Mouse (Mus musculus) right cerebral cortex, postnatal 10 days (tissue): Measurements from ENCODE around the gene Arhgap22.
A peak's percentile ranks its signal among the peaks of the same experiment; 100 is the strongest.

ENCODE experiments used
- DNase-seq, 2 experiments: peaks; one replicate each; pipeline ENCODE4 v3.0.0; 2021; ENCODE audit warnings: low spot score in 2 of 2

The Arhgap22 gene

DNA sequence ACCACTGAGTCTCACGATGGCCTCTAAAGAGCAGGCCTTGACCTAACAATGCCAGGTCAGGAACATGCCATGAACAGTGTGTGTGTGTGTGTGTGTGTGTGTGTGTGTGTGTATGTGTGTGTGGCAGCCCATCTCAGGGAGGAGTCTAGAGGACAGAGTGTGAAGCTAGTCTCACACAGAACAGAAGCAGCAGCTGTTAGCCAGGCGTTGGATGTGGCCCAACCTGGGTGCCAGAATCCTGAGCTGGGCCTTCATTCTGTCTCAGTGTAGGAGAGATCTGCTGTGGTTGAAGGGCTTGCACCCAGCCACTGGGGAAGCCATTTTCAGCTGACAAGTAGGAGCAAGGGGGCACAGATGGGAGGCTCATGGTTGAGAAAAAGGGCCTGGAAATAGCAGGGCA is 64.5 kb downstream of the Arhgap22 start:
- no peak for DNase-seq

DNA sequence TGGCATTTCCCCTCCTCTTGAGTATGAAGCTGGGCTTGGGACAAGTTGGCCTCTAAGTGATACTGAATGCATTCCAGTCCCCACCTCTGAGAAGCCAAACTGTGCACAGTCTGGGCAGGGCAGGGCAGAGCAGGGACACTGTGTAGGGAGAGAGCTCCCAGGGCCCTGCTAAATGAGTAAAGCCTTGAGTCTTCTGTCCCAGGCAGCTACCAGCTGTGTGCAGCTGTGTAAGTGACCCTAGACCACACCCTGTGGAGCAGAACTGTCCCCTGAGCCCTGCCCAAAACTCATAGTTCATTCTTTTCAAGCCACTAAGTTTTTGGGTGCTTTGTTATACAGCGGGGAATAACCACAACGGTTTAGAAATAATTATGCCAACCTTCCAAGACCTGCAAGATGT is 67.1 kb downstream of the Arhgap22 start:
- DNase-seq, result no peak

DNA sequence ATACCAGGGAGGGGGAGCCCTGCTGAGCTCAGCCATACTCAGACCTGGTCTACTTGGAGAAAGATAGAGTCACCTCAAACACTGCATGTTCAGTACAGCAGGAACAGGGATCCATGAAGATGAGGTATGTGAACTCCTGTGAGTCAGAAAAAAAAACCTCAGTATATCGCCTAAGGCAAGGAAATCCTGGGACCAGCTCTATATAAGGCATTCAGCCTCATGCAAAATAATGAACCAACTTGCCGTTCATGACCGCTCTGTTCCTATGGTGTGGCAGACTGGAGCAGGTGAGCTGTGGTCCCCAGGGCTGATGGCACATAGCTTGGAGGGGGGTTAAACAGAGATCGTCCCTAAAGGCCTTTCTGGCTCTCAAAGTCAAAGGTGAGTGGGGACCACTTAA is 68.6 kb downstream of the Arhgap22 start:
- DNase-seq, result no peak

DNA sequence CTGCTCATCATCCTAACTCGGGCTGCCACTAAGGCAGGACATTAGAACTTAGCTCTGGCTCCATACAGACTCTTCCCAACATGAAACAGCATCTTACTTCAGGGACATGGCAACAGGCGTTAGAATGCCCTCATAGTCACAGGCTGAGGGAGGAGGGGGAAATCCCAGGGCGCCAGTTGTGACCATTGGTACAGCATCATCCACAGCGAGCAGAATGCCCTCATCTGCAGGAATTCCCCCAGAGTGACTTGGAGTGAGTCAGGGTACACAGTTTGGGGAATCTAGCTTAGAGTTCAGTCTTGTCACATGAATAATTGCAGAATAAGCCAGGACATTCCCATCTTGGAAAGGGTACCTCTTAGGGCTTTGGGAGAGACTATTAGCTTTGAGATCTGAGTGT is 74.1 kb downstream of the Arhgap22 start:
- DNase-seq, result no peak

- DNase-seq, result no peak
These were observed 76.2 kb downstream of the Arhgap22 start for GRCm38 (mm10) chr14:33290038-33290437.

- no peak for DNase-seq
These were observed 80.7 kb downstream of the Arhgap22 start for GRCm38 (mm10) chr14:33294488-33294887.

DNA sequence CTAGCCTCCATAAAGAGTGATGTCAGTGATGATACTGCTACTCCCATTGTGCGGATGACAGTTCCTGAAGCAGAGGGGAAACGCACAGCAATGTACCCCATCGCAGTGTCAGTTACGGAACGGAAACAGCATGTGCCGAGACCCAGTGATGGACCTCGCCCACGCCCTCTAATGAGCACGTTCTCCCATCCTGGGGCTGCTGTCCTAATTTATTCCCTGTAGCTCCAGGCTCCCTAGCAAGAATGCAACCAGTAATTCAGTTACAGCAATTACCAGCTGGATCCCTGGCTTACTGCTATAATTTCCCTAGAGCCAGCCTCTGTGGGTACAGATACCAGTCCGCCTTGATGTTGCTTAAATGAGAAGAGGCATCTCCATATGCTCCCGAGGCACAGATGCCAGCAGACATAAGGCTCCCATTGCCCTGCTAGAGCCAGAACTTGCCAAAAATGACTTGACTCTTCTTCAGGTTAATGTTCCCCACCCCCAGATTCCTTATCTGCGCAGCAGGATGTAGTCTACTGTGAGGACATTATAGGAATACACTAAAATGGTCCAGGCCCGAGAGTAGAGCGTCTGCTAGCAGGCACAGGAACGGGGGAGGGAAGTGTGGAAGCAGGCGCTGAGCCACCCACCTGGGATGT is 83.0 kb downstream of the Arhgap22 start:
- peak; percentile 59 to 89 for DNase-seq

GRCm38 (mm10) chr14:33300591-33300990 is 86.8 kb downstream of the Arhgap22 start:
- no peak for DNase-seq

DNA sequence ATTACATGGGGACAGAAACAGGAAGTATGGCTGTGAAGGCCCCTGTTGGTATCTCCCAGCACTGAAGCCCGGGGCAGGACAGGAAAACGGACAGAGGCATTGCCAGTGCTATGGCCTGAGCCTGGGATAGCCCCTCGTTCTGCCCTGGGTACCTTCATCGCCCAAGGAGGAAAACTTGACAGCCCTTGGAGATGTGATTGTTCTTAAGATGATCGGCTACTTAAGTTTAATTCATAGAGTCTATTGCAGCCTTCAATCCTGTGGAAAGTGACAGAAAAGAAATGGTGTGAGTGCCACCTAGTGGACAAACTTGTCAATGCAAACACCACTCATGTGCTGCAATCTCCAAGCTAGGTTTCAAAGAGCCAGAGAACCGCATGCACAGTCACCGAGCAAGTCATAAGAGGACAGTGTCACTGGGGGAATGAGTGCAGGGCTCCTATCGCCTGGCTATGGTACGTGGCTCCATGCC is 89.6 kb downstream of the Arhgap22 start:
- peak; percentile 88 to 91 for DNase-seq

GRCm38 (mm10) chr14:33305645-33306281 is 91.9 kb downstream of the Arhgap22 start:
- DNase-seq, result no peak

DNA sequence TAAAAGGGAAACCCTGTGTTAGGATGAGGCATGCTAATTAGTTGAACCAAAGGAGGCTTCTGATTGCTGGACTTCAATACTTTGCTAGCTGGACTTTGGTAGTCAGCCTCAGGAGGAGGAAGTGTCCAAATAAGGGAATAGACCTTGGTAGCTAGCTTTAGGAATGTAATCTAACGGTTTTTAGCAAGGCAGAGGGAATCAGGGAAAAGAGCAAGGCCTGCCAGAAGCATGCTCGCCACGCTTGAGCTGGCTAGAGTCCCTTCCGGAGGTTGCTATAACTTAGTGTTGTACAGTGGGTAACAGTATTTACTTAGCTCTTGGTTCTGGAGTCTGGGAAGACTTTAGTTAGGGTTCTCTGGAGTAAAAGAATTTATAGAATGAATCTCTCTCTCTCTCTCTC is 96.9 kb downstream of the Arhgap22 start:
- no peak for DNase-seq

GRCm38 (mm10) chr14:33312309-33312708 is 98.5 kb downstream of the Arhgap22 start:
- no peak for DNase-seq

- DNase-seq, result peak; percentile 75 to 80
These were observed 99.8 kb downstream of the Arhgap22 start for GRCm38 (mm10) chr14:33313624-33314023.

GRCm38 (mm10) chr14:33314160-33314559 is 100.3 kb downstream of the Arhgap22 start:
- DNase-seq, result no peak

- no peak for DNase-seq
These were observed 101.3 kb downstream of the Arhgap22 start for GRCm38 (mm10) chr14:33315111-33315510.

GRCm38 (mm10) chr14:33315771-33316170 is 101.9 kb downstream of the Arhgap22 start:
- DNase-seq, result no peak

- DNase-seq, result no peak
These were observed 104.1 kb downstream of the Arhgap22 start for GRCm38 (mm10) chr14:33317946-33318345.

DNA sequence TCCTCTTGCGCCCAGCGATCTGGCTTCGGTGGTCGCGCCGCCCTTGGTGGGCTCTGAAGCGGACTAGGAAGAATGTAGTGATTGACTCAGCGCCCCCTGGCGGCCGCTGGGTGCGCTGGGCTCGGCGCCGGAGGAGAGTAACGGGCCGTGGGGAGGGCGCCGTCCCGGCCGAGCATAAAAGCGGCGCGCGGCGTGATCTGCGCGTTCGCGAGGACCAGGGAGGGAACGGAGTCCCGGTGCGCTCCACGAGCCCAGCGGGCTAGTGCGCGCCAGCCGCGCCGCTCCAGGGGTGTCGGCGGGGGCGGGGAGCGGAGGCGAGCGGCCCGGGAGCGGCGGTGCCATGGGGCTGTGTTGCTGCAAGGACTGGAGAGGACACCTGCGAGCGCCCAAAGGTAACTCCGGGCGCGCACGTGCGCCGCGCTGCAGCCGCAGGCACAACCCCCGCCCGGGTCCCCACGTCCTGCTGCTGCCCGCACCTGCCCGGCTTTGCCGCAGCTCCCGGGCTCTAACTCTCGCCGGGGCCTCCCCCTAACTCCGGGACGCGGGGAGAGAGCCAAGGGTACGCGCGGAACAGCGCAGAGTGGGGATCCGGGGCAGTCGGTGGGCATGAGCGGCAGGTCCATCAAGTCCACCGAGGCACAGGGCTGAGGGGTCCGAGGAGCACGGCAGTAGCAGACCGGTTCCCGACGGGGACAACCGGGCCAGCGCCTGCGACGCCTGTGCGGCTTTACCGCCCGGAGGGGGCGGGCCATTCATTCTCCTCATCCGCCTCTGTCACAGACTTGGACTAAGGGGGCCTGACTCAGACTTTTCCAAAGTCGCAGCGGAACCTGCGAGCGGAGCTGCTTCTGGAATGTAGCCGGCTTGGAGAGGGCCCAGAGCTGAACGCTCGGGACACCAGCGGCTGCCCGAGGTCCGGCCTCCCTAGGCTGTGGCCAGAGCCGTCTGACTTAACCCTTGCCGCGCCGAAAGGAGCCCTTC is 106.0 kb downstream of the Arhgap22 start:
- peak; percentile 72 to 82 for DNase-seq

GRCm38 (mm10) chr14:33320856-33321255 is 107.0 kb downstream of the Arhgap22 start:
- no peak for DNase-seq

- DNase-seq, result peak; percentile 63 to 80
These were observed 108.8 kb downstream of the Arhgap22 start for GRCm38 (mm10) chr14:33322661-33323088.

DNA sequence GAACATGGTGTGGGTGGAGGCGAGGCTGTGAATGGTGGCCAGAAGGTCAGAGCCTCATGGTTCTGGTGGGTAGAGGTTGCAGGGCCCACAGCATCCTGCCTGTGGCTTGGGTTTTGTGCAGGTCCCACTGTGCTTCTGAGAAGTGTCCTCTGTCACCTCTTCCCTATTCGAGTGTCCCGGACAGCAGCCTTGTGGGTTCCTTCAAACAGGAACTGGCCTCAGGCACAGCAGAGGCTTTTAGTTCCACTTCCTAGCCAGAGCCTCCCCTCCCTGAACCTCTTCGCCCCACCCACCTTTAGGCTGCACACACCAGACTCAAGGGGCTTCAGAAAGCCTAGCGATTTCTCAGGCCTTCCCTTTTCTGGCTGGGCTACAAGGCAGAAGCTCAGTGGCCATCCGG is 110.7 kb downstream of the Arhgap22 start:
- DNase-seq, result no peak

DNA sequence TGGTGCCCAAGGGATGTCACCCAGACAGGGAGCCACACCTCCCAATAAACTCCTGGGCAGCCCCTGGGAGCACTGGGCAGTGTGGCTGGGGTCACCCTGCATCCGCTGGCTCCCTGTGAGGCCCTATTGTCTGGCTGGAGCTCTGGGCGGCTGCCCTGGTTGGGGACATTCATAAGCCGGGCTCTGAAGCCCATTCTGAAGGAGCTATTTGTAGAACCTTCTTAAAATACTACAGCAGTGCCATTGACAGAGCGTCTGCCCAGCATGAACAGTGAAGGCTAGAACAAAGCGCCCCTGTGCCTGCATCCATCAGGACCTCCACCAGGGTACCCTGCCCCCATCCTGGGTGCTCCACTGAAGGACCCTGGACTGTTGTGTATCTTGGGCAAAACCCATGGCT is 114.5 kb downstream of the Arhgap22 start:
- DNase-seq, result peak; percentile 67 to 70
